Mouse (Mus musculus): Measurements from ENCODE around the gene Gng10. TPM values are rescaled to one million over a fixed set of nuclear protein-coding genes. Genes with fewer than 3 reads are reported as not detected.

Gene Gng10
- total RNA-seq, 2 experiments from 2014 or later, result 8.2 to 26.0 TPM

DNA sequence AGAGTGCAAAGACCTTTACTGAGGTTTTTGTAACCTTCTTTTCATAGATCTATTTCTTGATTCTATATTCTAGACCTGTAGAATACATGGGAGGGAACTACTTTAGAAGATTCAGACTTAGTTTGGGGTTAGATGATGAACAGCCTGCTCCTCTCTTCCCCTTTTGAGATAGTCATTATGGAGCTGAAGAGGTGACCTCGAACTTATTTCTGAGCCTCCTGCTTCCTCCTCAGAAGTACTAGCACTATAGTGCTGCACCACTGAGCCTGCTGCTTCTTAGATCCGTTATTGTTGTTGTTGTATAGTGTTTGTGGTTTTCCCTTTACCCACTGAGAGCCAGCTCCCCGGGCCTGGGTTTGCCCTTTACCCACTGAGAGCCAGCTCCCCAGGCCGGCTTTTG is 25.2 kb upstream of the Gng10 start:
- ATAC-seq (replicated peaks; ENCODE audit: low FRiP score, poor library complexity, severe bottlenecking), result no peak

DNA sequence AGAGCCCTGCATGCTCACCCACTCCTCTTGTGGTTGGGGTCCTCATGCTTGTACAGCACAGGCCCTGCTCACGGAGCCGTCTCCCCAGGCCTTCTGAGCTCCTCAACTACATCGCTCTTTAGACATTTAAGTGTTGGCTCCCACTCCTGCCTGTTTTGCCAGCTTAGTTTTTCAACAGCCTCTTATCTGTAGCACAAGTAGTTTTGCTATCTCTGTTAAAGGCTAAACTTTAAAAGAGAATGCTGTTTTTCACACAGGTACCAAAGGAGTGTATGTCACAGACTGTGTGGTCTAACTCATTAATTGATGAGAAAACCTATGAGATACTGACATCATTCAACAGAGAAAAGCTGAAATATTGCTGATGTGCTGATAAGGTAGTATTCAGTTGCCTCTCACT is 23.4 kb upstream of the Gng10 start:
- no peak for ATAC-seq (replicated peaks; ENCODE audit: low FRiP score, poor library complexity, severe bottlenecking)

DNA sequence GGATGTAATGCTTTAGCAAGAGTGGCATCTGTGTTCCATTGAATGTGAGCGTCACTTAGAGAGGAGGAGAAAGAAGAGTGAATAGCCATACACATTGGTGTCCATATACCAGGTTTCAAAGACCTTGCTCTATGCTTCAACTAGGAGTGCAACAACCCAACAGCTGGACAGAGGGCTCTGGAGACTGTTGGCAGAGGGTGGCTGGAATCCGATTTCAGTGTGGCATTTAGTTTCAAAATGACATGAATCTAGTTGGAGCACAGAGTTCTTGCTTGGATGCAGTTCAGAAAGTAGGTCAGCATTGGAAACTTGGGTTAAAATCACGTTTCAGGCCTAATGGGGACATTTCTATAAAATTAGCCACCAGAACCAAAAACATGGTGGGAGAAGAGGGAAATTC is 19.7 kb upstream of the Gng10 start:
- ATAC-seq (replicated peaks; ENCODE audit: low FRiP score, poor library complexity, severe bottlenecking), result no peak

DNA sequence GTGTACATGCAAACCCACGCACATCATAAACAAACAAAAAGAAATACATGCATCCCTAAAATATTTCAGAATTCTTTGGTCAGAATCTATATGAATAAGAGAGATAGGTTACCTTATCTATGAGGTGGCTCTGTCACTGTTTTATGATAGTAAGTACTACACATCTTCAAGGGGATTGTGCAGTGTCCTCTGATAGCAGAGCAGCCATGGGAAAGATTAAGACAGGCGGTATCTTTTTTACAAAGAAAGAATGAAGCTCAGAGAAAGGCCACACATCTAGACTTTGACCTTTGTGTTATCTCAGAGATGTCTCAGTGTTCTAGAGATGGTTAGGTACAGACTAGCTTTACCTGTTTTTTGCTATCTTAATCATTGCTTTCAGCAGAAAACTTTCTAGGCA is 18.0 kb upstream of the Gng10 start:
- ATAC-seq (replicated peaks; ENCODE audit: low FRiP score, poor library complexity, severe bottlenecking), result no peak

DNA sequence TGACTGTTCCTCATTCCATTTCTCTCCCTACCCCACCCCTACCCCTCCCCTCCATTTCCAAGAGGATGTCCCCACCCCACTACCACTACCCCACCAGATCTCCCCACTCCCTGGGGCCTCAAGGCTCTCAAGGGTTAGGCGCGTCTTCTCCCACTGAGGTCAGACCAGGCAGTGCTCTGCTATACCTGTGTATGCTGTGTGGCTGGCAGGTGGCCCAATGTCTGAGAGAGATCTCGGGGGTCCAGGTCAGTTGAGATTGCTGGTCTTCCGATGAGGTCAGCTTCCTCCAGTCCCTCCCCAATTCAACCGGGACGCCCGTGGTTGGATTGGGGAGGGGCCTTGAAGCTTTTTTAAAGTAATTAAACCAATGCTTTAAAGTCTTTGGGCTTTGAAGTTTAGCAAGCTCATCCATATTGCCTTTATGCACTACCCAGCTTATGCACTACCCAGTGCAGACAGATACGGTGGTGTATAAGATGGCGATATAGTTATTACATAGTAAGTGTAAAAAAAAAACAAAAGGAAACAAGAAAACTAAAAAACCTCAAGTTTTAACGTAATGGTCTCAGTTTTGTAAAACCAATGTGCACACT is 467 bp upstream of the Gng10 start:
- ATAC-seq (replicated peaks; ENCODE audit: low FRiP score, poor library complexity, severe bottlenecking), result no peak

DNA sequence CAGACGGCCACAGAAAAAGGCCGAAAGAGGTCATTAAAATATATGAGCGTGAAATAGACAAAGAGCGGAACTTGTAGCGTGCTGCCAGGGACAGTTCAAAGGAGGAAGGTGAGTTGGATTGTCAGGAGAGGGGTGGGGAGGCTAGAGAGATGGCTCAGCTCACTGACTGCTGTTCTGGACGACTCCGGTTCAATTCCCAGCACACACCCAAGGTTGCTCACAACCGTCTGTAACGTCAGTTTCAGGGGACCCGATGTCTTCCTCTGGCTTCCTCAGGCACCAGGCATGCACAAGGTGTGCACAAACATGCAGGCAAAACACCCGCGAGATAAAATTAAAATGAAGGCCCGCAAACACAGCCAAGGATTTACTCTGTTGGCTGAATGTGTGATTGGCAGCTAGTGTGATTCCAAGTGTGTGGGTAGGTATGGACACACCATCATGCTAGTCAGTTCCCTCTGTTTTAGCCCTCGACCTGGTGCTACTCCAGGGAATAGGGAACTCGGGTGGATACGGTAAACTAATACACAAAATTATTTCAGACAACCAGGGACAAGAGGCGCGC is 980 bp downstream of the Gng10 start:
- no peak for ATAC-seq (replicated peaks; ENCODE audit: low FRiP score, poor library complexity, severe bottlenecking)

DNA sequence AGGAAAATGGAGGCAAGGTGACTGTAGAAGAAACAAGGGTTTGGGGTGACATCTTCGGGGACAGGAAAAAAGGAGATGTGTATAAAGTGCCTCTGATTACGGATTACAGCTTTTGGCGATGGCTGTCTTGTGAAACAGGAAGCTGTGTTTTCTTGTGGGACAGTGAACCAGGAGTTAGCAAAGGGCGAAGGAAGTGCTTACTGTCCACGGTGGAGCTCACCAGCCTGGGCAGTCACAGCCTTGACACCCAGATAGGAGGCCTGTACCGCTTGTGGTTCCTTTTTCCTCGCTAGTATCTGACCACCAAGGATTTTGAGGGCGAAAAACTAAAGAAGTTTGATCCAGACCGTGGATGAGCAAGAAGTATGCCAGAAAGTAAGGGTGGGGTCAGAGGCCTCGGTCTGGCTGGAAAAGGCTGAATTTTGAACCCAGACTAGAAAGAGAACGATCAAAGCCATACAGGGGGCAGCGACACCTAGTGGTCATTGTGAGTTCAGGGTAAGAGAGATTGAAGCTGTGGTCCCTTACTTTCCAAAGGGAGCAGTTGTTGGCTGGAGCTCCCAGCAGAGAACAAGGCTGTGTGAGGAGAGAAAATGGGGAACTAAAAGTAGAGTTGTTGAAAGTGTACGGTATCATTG is 1.7 kb downstream of the Gng10 start:
- ATAC-seq (replicated peaks; ENCODE audit: low FRiP score, poor library complexity, severe bottlenecking), result peak; percentile 80

DNA sequence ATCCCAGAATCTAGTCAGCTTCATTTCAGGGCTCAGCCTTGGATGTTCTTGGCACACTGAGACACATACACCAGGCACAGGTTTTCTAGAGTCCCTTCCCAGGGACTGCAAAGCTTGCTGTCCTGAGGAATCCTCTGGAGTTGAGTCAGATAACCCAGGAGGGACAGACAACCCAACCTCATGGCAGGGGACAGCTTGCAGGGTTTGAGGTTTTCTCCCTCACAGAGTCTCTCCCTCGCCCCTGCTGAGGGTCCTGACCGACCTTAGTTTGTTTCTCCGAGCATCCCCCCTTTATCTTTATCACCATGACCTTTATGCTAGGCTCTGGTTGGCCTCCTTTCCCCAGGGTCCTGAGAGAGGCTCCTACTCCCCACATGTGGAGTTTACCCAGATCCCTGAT is 2.6 kb downstream of the Gng10 start:
- no peak for ATAC-seq (replicated peaks; ENCODE audit: low FRiP score, poor library complexity, severe bottlenecking)

DNA sequence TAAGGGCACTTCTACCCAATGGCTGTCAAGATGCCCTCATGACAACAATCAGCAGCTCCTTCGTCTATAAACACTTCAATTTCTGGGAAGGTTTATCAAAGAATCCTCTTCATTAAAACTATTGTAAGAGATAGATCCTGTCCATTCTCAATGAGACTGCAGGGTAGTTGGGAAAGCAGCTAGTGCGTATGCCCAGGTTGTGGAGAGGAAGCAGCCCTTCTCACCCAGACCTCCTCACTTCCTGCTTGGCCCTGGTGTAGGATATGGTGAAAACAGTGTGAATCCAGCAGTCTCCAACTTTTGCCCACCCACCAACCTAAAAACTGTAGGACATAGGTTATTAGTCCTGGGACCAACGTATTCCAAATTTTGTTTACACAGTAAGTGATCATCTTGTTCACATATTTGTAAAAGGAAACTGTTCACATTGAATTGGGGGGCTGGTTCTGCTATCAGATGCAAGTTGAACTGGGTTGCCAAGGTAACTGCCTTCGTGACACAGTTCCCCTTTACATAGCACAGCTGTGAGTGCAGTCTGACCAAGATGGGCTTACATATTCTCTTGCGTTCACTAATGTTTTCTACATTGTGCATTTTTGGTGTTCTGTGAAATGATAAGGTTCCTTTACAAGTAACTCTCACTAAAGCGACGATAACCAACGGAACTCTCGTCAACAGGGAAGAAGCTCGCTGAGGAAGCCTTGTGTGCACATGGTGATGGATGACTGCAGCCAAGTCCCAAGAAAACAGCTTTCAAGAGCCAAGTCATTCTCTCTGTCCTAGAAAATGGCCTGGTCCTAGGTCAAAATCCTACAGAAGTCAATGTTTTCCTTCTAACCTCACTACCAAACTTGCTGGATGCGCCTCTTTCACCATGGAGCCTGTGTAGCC is 5.8 kb downstream of the Gng10 start:
- ATAC-seq (replicated peaks; ENCODE audit: low FRiP score, poor library complexity, severe bottlenecking), result no peak

DNA sequence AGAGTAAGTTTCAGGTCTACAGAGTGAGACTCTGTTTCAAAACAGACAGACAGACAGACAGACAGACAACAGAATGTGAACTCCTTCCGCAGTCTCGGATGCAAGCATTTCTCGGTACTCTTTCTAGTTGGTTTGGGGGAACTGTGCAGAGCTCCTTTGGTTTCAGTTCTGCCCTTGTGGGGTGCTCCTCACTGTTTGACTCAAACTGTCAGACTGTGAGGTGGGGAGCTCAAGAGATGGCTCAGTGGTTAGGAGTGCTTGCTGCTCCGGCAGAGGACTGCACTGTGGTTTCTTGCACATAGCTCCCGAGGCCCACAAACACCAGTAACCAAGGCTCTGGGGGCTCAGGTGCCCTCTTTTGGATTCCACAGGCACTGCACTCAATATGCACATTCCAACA is 8.2 kb downstream of the Gng10 start:
- no peak for ATAC-seq (replicated peaks; ENCODE audit: low FRiP score, poor library complexity, severe bottlenecking)

DNA sequence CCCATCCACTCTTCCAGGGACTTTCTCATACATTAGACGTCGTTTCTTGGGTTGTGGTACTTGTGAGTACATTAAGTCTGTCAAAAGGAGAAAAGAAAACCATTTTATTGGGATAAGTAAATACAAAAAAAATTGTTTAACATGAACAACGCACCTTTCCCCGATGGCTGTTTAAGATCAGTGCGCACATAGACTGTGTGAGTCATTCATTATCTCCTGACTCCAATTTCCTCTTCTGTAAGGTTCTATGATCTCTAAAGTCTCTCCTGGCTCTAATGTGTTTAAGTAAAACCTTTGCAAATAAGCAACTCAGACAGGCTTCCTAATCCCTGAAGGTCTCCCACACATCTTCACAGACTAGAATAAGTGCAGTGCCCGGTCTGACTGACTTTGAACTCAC is 9.0 kb downstream of the Gng10 start:
- ATAC-seq (replicated peaks; ENCODE audit: low FRiP score, poor library complexity, severe bottlenecking), result no peak

DNA sequence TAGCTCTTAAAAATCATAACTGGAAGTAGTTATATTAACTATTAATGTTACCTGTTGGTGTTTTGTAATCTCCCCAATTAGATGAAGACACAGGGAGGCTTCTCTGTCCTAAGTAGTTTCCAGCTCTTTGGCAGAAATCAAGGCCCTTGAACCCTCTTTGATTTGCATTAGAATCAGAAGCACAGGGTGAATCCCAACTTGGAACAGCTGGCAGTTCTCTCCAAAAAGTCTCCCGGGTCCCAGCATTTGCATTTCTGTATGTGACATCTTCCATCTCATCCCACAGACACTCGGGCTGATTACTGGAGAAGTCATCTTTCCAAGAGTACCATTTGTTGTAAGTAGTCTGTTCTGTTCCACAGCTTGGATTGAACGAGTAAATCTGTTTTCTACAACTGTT is 12.3 kb downstream of the Gng10 start:
- ATAC-seq (replicated peaks; ENCODE audit: low FRiP score, poor library complexity, severe bottlenecking), result no peak

DNA sequence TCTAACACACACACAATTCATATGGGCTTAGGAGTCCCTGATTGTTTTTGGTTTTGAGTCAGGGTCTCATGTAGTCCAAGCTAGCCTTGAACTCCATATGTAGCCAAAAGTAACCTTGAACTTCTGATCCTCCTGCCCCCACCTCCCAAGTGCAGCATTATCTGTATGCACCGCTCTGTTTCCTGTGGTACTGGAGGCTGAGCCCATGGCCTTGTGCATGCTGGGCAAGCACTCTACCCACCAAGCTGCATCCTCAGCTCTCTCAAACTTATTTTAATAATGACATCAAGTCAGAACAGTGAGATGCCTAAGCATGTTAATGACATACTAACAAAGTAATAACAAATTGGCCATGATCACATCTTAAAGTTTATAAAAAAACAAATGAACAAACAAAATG is 16.2 kb downstream of the Gng10 start:
- ATAC-seq (replicated peaks; ENCODE audit: low FRiP score, poor library complexity, severe bottlenecking), result no peak

DNA sequence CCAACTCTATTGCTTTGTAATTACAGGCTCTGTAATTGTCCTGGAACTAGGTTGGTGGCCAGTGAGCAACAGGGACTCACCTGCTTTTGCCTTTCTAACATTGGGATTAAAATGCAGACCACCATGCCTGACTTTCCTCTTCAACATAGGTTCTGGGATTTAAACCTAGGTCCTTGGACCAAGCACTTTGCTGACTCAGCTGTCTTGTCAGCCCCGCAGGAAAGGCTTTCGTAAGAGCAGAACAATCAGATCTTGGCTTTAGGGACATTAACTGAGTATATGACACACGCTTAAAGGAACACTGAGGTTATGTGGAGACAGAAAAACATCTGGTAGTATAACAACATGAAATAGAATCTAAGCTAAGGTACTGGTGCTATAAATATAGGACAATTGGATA is 23.0 kb downstream of the Gng10 start:
- no peak for ATAC-seq (replicated peaks; ENCODE audit: low FRiP score, poor library complexity, severe bottlenecking)

DNA sequence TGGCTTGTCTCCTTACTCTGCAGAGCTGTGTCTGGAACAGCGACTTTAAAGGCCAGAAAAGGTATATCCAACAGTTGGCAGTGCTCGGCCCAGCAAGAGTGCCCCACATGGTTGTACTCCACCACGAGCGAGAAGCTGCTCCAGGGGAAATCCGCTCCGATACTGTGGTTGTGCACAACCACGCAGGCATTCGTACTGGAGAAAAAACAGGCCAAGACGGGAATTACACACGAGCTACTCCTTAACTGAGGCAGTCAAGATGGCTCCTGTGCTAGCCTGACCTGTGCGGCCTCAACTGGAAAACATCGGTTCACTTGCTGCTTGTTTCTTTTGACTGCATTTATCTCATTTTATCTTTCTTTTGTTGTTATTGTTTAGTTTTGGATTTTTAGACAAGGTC is 27.6 kb downstream of the Gng10 start:
- ATAC-seq (replicated peaks; ENCODE audit: low FRiP score, poor library complexity, severe bottlenecking), result no peak

DNA sequence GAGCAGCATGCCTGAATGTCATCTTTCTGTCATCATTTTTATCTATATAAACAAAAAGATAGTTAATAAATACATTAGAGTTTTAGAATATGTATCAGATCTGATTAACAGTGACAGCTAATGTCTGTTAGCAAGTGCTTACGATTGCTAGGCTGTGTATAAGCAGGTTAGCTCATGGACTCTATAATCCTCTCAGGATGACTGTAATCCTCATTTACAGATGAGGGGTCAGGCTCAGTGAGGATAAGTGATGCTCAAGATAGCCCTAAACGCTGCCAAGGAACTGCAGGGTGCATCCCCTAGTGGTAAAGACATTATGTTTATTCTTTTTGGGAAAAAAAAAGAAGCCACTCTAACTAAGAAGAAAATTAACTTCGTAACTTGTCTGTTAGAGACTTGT is 34.4 kb downstream of the Gng10 start:
- no peak for ATAC-seq (replicated peaks; ENCODE audit: low FRiP score, poor library complexity, severe bottlenecking)

DNA sequence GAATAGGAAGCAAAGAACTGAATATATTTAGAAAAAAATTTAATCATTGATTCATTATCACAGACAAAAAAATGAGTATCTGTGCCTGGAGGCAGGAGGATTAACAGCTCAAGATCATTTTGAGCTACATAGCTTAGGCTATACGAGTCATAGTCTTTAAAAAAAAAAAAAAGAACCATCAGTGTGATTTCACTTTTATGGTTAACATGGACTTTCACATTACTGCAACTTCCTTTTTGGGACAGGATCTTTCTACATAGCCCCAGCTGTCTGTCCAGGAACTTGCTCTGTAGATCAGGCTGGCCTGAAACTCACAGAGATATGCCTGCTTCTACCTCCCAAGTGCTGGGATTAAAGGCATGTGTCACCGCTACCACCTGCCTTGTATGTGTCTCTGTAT is 48.5 kb downstream of the Gng10 start:
- no peak for ATAC-seq (replicated peaks; ENCODE audit: low FRiP score, poor library complexity, severe bottlenecking)

DNA sequence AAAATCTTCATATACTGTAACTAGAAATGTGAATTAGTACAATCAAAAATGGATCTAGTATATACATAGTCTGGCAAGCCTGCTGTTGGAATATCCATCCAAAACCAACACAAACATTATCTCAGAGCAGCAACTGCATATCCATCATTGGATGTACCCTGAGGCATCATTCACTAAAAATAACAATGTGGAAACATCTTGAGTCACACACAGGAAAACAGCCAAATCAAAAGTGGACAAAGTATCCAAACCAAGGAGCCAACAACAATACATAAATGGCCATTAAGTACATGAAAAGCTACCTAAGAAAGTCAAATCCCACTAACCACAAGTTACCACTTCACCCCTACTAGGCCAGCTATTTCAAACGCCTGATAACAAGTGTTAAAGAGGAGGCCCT is 54.5 kb downstream of the Gng10 start:
- ATAC-seq (replicated peaks; ENCODE audit: low FRiP score, poor library complexity, severe bottlenecking), result no peak
